Mouse (Mus musculus) E14TG2a.4 (cell line): ENCODE measurements around the gene Klc1.

Experiments
- CTCF ChIP-seq: conservative IDR thresholded peaks from 2 replicates; pipeline ENCODE4 v1.5.1; 2014; ENCODE audit warnings: low read length
- NANOG ChIP-seq: IDR thresholded peaks from 2 replicates; pipeline ENCODE4 v1.6.1; 2014; ENCODE audit warnings: borderline replicate concordance, low read length, mixed read lengths
- POU5F1 ChIP-seq: IDR thresholded peaks from 2 replicates; pipeline ENCODE4 v1.6.1; 2014; ENCODE audit warnings: low read length, borderline replicate concordance

- TF ChIP-seq CTCF: no peak
- TF ChIP-seq NANOG: no peak
- no peak for TF ChIP-seq POU5F1
These were observed 25.7 kb upstream of the Klc1 start for GRCm38 (mm10) chr12:111732921-111733320.
